Mouse (Mus musculus) brain, embryonic 14.5 days (tissue): Measurements from ENCODE around the gene Creb3l1.

Experiments used
- CTCF ChIP-seq: fragments of 200-500 bp; IDR thresholded peaks from 2 replicates; pipeline ENCODE4 v1.5.1; 2012; ENCODE audit warnings: inconsistent platforms, mild to moderate bottlenecking, moderate library complexity, borderline replicate concordance; ENCODE audit not compliant: insufficient read depth, insufficient read length; ENCODE audit errors: extremely low read depth
- POLR2A ChIP-seq: fragments of 200-500 bp; IDR thresholded peaks from 2 replicates; pipeline ENCODE4 v1.6.1; 2012; ENCODE audit warnings: mild to moderate bottlenecking, inconsistent platforms, borderline replicate concordance; ENCODE audit not compliant: poor library complexity, insufficient read depth, insufficient read length, severe bottlenecking; ENCODE audit errors: extremely low read depth

DNA sequence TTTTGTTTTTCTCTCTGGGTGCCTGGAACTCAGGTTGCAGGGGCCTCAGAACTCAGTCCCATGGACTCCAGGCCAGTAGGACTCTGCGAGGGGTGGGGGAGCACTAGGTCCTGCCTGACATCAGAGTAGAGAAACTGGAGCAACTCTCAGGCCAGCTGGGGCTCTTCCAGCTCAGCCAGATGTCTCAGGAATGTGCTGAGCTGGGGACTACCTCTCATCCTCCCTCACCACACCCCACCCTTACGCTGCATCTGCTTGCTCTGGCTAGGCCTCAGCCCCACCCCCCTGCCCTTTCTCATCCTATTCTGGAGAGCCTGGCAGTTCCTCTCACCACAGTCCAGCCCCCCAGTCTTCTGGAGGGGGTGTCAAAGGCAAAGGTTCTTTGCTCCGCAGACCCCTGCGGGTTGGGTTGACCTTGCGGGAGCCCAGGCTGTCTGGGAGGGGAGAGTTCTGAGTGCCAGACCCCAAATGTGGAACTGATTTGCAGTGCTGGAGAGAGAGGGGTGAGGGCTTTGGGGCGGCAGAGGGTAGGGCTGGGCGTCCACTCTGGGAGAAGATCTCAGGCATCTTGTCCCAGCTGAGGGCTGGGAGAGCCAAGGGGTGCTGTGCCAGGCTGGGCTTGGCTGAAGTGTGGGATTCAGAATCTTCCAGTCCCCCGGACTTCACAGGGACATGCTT, 11.4 kb downstream of the Creb3l1 start:
- TF ChIP-seq CTCF (no peak), POLR2A (no peak)
